Mouse (Mus musculus) ES-Bruce4 (cell line): ENCODE results near the gene Chd5.
A peak's percentile ranks its signal among the peaks of the same experiment; 100 is the strongest.

Experiments
- CTCF ChIP-seq: IDR thresholded peaks from one replicate; pipeline ENCODE4 v1.8.1; 2011; ENCODE audit warnings: low read depth, low read length
- EP300 ChIP-seq: IDR thresholded peaks from 2 replicates; pipeline ENCODE4 v1.6.1; 2011; ENCODE audit warnings: low read depth, low read length; ENCODE audit not compliant: insufficient read depth
- POLR2A ChIP-seq: IDR thresholded peaks from one replicate; pipeline ENCODE4 v1.8.1; 2011; ENCODE audit warnings: low read length; ENCODE audit not compliant: insufficient read depth

GRCm38 (mm10) chr4:152296874-152297861, 41.3 kb upstream of the Chd5 start, which contains the start of gene Icmt:
- no peak for TF ChIP-seq CTCF
- peak; percentile 54 for TF ChIP-seq POLR2A
- TF ChIP-seq EP300: 0 out of 2 replicates have a peak, but pooled peaks have one; percentile 38
